Mouse (Mus musculus): ENCODE results near the gene Nudt8. TPM values are rescaled to one million over a fixed set of nuclear protein-coding genes. Genes with fewer than 3 reads are reported as not detected.
"Not testable (repeated sequence)": the region's sequence is repeated elsewhere in the genome, so short reads cannot be mapped to it uniquely, and the experiment has no call there.

Nudt8 gene
- total and polyA plus RNA-seq, 3 experiments, result 25.1 to 65.9 (median 27.0) TPM

GRCm38 (mm10) chr19:4015635-4016034, 15.3 kb downstream of the Nudt8 start:
- DNase-seq, result no peak

GRCm38 (mm10) chr19:4017921-4018587, 17.7 kb downstream of the Nudt8 start:
- DNase-seq, result no peak

GRCm38 (mm10) chr19:4018743-4019583, 18.6 kb downstream of the Nudt8 start:
- DNase-seq, result peak; percentile 88

- DNase-seq, result no peak
These were observed 22.8 kb downstream of the Nudt8 start for GRCm38 (mm10) chr19:4023185-4023584.

GRCm38 (mm10) chr19:4027576-4027975, 27.2 kb downstream of the Nudt8 start:
- no peak for DNase-seq

GRCm38 (mm10) chr19:4032668-4033067, 32.3 kb downstream of the Nudt8 start:
- no peak for DNase-seq

- no peak for DNase-seq
These were observed 32.9 kb downstream of the Nudt8 start for GRCm38 (mm10) chr19:4033298-4033697.

- no peak for DNase-seq
These were observed 33.4 kb downstream of the Nudt8 start for GRCm38 (mm10) chr19:4033742-4034141.

- no peak for DNase-seq
These were observed 36.1 kb downstream of the Nudt8 start for GRCm38 (mm10) chr19:4036327-4037045.

GRCm38 (mm10) chr19:4037154-4037787, 36.9 kb downstream of the Nudt8 start:
- DNase-seq, result not testable (repeated sequence)

GRCm38 (mm10) chr19:4037788-4038232, 37.4 kb downstream of the Nudt8 start, which contains the start of gene Gstp1:
TSS of gene Gstp1 (minus strand) at chr19:4037985.
- DNase-seq, result peak; percentile 93

- DNase-seq, result not testable (repeated sequence)
These were observed 40.6 kb downstream of the Nudt8 start for GRCm38 (mm10) chr19:4040941-4041340.

GRCm38 (mm10) chr19:4041500-4041899, 41.1 kb downstream of the Nudt8 start:
- DNase-seq, result not testable (repeated sequence)

GRCm38 (mm10) chr19:4042124-4042523, 41.7 kb downstream of the Nudt8 start:
- no peak for DNase-seq

- not testable (repeated sequence) for DNase-seq
These were observed 43.7 kb downstream of the Nudt8 start for GRCm38 (mm10) chr19:4044109-4044508.

- peak; percentile 89 for DNase-seq
These were observed 45.8 kb downstream of the Nudt8 start, which contains the start of gene Gstp2 for GRCm38 (mm10) chr19:4045966-4046865. TSS of gene Gstp2 (minus strand) at chr19:4046023.

GRCm38 (mm10) chr19:4046866-4047254, 46.5 kb downstream of the Nudt8 start:
- no peak for DNase-seq

- DNase-seq, result peak; percentile 80
These were observed 47.5 kb downstream of the Nudt8 start for GRCm38 (mm10) chr19:4047859-4048258.

GRCm38 (mm10) chr19:4049069-4049468, 48.7 kb downstream of the Nudt8 start:
- DNase-seq, result not testable (repeated sequence)

GRCm38 (mm10) chr19:4051016-4051415, 50.6 kb downstream of the Nudt8 start:
- DNase-seq, result no peak
